Mouse (Mus musculus) forebrain, embryonic 13.5 days (tissue): Measurements from ENCODE around the gene Ulk1. TPM values are rescaled to one million over a fixed set of nuclear protein-coding genes. Genes with fewer than 3 reads are reported as not detected.
A peak's percentile ranks its signal among the peaks of the same experiment; 100 is the strongest.
"Not testable (repeated sequence)": the region's sequence is repeated elsewhere in the genome, so short reads cannot be mapped to it uniquely, and the experiment has no call there.

ENCODE experiments used
- ATAC-seq: fragments of 200-750 bp; cut with Nextera tagmentation; 2 replicates; pipeline ENCODE4 v1.8.0; 2017
- H3K27ac ChIP-seq: fragments of 300-500 bp; sonication (generic); 2 replicates; pipeline ENCODE4 v1.5.1; 2015; ENCODE audit warnings: inconsistent platforms, mild to moderate bottlenecking, moderate library complexity
- H3K27me3 ChIP-seq: fragments of 300-500 bp; sonication (generic); 2 replicates; pipeline ENCODE4 v1.6.1; 2015; ENCODE audit warnings: mild to moderate bottlenecking, inconsistent platforms
- H3K36me3 ChIP-seq: fragments of 300-500 bp; sonication (generic); 2 replicates; pipeline ENCODE4 v1.6.1; 2015; ENCODE audit warnings: mild to moderate bottlenecking, inconsistent platforms; ENCODE audit not compliant: poor library complexity, severe bottlenecking
- H3K4me1 ChIP-seq: fragments of 300-500 bp; sonication (generic); 2 replicates; pipeline ENCODE4 v1.6.1; 2015; ENCODE audit warnings: inconsistent platforms
- H3K4me2 ChIP-seq: fragments of 300-500 bp; sonication (generic); 2 replicates; pipeline ENCODE4 v1.6.1; 2015; ENCODE audit warnings: inconsistent platforms, mild to moderate bottlenecking, moderate library complexity
- H3K4me3 ChIP-seq: fragments of 300-500 bp; sonication (generic); 2 replicates; pipeline ENCODE4 v1.5.1; 2015; ENCODE audit warnings: mild to moderate bottlenecking, inconsistent platforms
- H3K9ac ChIP-seq: fragments of 300-500 bp; sonication (generic); 2 replicates; pipeline ENCODE4 v1.6.1; 2015; ENCODE audit warnings: mild to moderate bottlenecking, inconsistent platforms
- H3K9me3 ChIP-seq: fragments of 300-500 bp; sonication (generic); replicated peaks from 2 replicates; pipeline ENCODE4 v1.6.1; 2016; ENCODE audit warnings: inconsistent platforms
- WGBS: fragments of 180-500 bp; shearing (Covaris S2); methylation state at CpG from one replicate; pipeline ENCODE4 v1.1.7; 2015; 5-methylcytosine and 5-hydroxymethylcytosine counted together
- polyA plus RNA-seq: library from polyadenylated mRNA; unstranded; fragments of >200 nt; fragmentation: Nextera tagmentation; extraction: Ambion mirVana; gene quantifications from 2 replicates; pipeline ENCODE4 v1.2.1, GENCODE M21; 2015

Gene Ulk1
- polyA plus RNA-seq, 1 experiment from 2014 or later, result 32.4 TPM

DNA sequence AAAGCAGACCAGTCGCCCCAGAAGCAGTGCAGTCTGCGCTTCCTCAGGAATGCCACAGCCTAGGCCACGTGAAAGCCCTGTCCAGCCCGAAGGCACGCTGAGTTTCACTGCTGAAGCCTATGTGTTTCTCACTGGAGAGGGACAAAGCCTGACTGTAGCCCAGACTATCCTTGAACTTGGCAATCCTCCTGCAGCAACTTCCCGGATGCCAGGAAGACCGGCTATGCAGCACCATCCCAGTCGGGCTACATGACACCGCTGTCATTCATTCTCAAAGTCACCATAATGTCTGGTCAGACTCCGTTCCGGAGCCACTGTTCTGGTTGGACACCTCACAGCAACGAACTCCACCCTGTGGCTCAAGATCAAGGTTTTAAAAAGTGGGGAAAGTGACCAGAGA lies 31.6 kb downstream of the Ulk1 start:
- Histone ChIP-seq H3K36me3 (peaks cover 51% of the 10 kb centered on the region), H3K4me2 (no peak overlapping the region), H3K4me3 (no peak overlapping the region), H3K27ac (no peak overlapping the region), H3K9ac (no peak overlapping the region; the same call in 1 of the 2 replicates), H3K27me3 (no peaks in the 10 kb centered on the region), H3K9me3 (no peaks in the 10 kb centered on the region), H3K4me1 (peaks cover 23% of the 10 kb centered on the region)
- no peak for ATAC-seq
- 89% methylated on average over 12 of the region's 12 CpGs for WGBS

- no peak overlapping the region for H3K9ac ChIP-seq
- no peak overlapping the region for H3K4me2 ChIP-seq
- peaks cover 52% of the 10 kb centered on the region for H3K36me3 ChIP-seq
- peaks cover 22% of the 10 kb centered on the region for H3K4me1 ChIP-seq
- no peaks in the 10 kb centered on the region for H3K9me3 ChIP-seq
- no peaks in the 10 kb centered on the region for H3K27me3 ChIP-seq
- H3K4me3 ChIP-seq, result no peak overlapping the region
- 91% methylated on average over 2 of the region's 2 CpGs for WGBS
- no peak for ATAC-seq
- H3K27ac ChIP-seq, result no peak overlapping the region
Observed at GRCm38 (mm10) chr5:110776141-110776540, 33.8 kb downstream of the Ulk1 start.

GRCm38 (mm10) chr5:110774511-110774910 lies 35.4 kb downstream of the Ulk1 start:
- WGBS, result 94% methylated on average over 11 of the region's 11 CpGs
- Histone ChIP-seq H3K9ac (no peak overlapping the region), H3K4me3 (no peak overlapping the region), H3K4me2 (no peak overlapping the region), H3K9me3 (no peaks in the 10 kb centered on the region), H3K27me3 (no peaks in the 10 kb centered on the region), H3K36me3 (peaks cover 52% of the 10 kb centered on the region), H3K27ac (no peak overlapping the region), H3K4me1 (peaks cover 10% of the 10 kb centered on the region)
- no peak for ATAC-seq

DNA sequence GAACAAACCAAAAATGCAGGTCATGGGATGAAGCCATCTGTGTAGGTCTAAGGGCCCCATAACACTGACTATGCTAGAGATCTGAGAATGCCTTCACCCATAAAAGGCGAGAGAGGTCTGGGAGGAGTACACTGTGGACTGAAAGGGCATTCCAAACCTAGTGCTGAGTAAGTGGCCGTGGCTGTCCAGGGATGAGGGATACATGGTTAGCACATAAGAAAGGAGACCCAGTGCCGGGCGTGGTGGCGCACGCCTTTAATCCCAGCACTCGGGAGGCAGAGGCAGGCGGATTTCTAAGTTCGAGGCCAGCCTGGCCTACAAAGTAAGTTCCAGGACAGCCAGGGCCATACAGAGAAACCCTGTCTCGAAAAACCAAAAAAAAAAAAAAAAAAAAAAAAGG lies 37.0 kb downstream of the Ulk1 start:
- H3K4me3 ChIP-seq, H3K9me3 ChIP-seq, ATAC-seq, H3K27ac ChIP-seq, H3K9ac ChIP-seq, H3K27me3 ChIP-seq, H3K4me2 ChIP-seq: not testable (repeated sequence)
- 91% methylated on average over 9 of the region's 10 CpGs for WGBS
- Histone ChIP-seq H3K4me1 (peaks cover 16% of the 10 kb centered on the region), H3K36me3 (peaks cover 48% of the 10 kb centered on the region)

GRCm38 (mm10) chr5:110770448-110771158 lies 39.3 kb downstream of the Ulk1 start, which contains the start of gene Ep400:
Gene Ep400, minus strand, starts transcription at chr5:110770717.
- peak; percentile 97 for ATAC-seq
- Histone ChIP-seq H3K9me3 (no peaks in the 10 kb centered on the region), H3K27ac (peak within 1 kb of the TSS; percentile 95), H3K4me3 (peak within 1 kb of the TSS; percentile 93), H3K4me1 (peaks cover 23% of the 10 kb centered on the region), H3K9ac (peak within 1 kb of the TSS; percentile 89), H3K36me3 (peaks cover 25% of the 10 kb centered on the region), H3K27me3 (no peaks in the 10 kb centered on the region), H3K4me2 (peak within 1 kb of the TSS; percentile 70)
- WGBS, result under 1% methylated on average over 83 of the region's 83 CpGs

GRCm38 (mm10) chr5:110770031-110770445 lies 39.9 kb downstream of the Ulk1 start:
- ATAC-seq, result no peak
- peaks cover 19% of the 10 kb centered on the region for H3K36me3 ChIP-seq
- 0% methylated on average over 49 of the region's 58 CpGs for WGBS

DNA sequence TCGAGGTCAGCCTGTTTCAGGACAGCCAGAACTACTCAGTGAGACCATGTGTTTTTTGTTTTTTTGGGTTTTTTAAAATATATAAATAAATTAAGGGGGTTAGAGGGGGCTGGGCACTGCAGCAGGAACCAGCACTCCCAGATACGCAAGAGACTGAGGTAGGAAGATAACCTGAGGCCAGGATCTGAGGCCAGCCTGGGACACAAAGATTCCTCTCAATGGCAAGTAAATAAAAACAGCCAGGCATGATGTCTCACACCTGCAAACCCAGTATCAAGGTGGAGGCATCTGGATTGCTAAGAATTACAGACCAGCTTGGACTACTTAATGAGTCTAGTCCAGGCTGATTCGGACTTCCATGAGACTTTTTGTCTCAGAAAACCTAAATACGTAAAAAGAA lies 40.6 kb downstream of the Ulk1 start:
- H3K4me3 ChIP-seq, result peak overlapping the region; percentile 93
- no peak overlapping the region for H3K27ac ChIP-seq
- peak overlapping the region; percentile 70 for H3K4me2 ChIP-seq
- peak overlapping the region; percentile 89 for H3K9ac ChIP-seq
- H3K9me3 ChIP-seq, result no peaks in the 10 kb centered on the region
- 61% methylated on average over 4 of the region's 4 CpGs for WGBS
- ATAC-seq, result no peak
- H3K36me3 ChIP-seq, result peaks cover 11% of the 10 kb centered on the region
- peaks cover 23% of the 10 kb centered on the region for H3K4me1 ChIP-seq
- no peaks in the 10 kb centered on the region for H3K27me3 ChIP-seq

More at GRCm38 (mm10) chr5:110770031-110770445, 39.9 kb downstream of the Ulk1 start:
- Histone ChIP-seq H3K27me3 (no peaks in the 10 kb centered on the region), H3K9ac (peak overlapping the region; percentile 89), H3K9me3 (no peaks in the 10 kb centered on the region), H3K4me1 (peaks cover 23% of the 10 kb centered on the region), H3K27ac (peak overlapping the region; percentile 95), H3K4me3 (peak overlapping the region; percentile 93), H3K4me2 (peak overlapping the region; percentile 70)

- 93% methylated on average over 8 of the region's 8 CpGs for WGBS
- Histone ChIP-seq H3K27ac (no peak overlapping the region), H3K4me1 (peaks cover 16% of the 10 kb centered on the region), H3K27me3 (no peaks in the 10 kb centered on the region), H3K36me3 (no peaks in the 10 kb centered on the region), H3K4me2 (no peak overlapping the region), H3K9me3 (no peaks in the 10 kb centered on the region), H3K4me3 (no peak overlapping the region), H3K9ac (no peak overlapping the region)
- no peak for ATAC-seq
Observed at GRCm38 (mm10) chr5:110763890-110764289, 46.0 kb downstream of the Ulk1 start.

DNA sequence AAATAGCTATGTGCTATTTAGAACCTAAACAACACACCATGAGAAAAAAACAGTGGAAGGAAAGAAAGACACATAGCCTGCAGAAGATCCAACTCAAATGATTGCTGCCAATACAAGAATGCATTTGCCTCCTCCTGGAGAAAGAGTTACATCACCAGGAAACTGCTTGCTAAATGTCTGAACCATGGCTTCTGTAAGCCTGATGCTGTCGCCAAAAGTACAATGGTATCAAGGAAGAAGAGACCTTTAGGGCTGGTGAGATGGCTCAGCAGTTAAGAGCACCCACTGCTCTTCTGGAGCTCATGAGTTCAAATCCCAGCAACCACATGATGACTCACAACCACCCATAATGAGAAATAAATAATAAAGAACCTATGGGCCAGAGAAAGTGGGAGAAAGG lies 64.9 kb downstream of the Ulk1 start:
- ATAC-seq, result no peak
- no peak overlapping the region for H3K4me2 ChIP-seq
- WGBS, result 86% methylated on average over 1 of the region's 1 CpGs
- peaks cover 12% of the 10 kb centered on the region for H3K36me3 ChIP-seq
- H3K4me3 ChIP-seq, result no peak overlapping the region
- H3K4me1 ChIP-seq, result no peaks in the 10 kb centered on the region
- H3K27me3 ChIP-seq, result no peaks in the 10 kb centered on the region
- H3K9ac ChIP-seq, result no peak overlapping the region
- H3K27ac ChIP-seq, result no peak overlapping the region
- H3K9me3 ChIP-seq, result no peaks in the 10 kb centered on the region

DNA sequence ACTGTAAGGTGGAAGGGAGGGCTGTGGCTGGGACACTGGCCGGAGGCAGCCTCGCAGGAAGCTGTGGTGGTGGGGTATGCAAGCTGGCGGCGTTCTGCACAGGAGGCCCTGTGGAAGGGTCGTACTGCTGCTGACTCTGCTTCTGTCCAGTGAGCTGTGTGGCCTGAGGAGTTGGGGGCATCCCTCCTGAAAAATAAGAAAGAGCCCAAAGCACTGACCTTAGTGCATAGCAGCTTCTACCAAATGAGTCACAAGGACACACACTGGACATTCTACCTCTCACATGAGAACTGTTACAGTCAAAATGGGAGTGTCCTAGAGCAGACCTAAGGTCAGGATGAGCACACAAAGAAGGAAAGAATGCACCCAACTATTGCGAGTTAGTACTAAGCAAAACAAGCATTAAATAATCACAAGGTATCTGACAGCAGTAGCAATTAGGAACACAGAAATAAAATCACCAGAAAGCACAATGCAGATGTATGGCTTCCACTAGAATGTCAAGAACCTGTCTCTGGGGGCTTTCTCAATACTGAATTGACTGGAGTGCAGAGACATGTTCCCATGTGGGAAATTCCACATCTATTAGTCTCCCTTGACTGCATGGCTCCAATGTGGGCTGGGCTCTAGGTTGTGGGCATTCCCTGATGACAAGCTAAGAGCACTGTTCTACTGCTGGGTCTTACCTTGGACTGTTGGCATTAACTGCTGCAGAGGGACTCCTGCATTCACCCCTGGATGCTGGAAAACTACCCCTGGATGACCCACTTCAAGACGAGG lies 70.2 kb downstream of the Ulk1 start:
- H3K9ac ChIP-seq, result no peak overlapping the region
- no peaks in the 10 kb centered on the region for H3K4me1 ChIP-seq
- no peaks in the 10 kb centered on the region for H3K9me3 ChIP-seq
- H3K36me3 ChIP-seq, result peaks cover 54% of the 10 kb centered on the region
- ATAC-seq, result no peak
- no peaks in the 10 kb centered on the region for H3K27me3 ChIP-seq
- no peak overlapping the region for H3K4me2 ChIP-seq
- no peak overlapping the region for H3K4me3 ChIP-seq
- no peak overlapping the region for H3K27ac ChIP-seq
- 92% methylated on average over 7 of the region's 7 CpGs for WGBS

DNA sequence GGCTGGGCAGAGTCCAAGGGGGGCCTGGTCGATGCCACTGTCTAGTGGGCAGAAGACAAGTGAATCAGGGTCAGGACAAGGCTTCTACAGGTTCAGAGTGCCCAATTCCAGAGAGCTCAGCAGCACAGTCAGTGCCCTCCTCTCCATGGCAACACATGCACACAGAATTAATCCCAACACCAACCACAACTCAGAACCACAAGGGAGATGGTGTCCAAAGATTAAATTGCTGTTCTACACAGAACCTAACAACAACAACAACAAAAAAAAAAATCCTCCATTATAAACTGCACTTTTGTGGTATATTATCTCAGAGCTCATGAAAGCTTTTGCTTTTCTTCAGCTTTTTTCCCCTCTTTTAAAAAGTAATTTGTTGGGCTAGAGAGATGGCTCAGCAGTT lies 74.3 kb downstream of the Ulk1 start:
- peaks cover 81% of the 10 kb centered on the region for H3K36me3 ChIP-seq
- H3K27me3 ChIP-seq, result no peaks in the 10 kb centered on the region
- H3K4me3 ChIP-seq, result no peak overlapping the region
- no peak overlapping the region for H3K27ac ChIP-seq
- H3K9ac ChIP-seq, result no peak overlapping the region
- ATAC-seq, result no peak
- no peak overlapping the region for H3K4me2 ChIP-seq
- no peaks in the 10 kb centered on the region for H3K9me3 ChIP-seq
- WGBS, result 94% methylated on average over 1 of the region's 1 CpGs
- H3K4me1 ChIP-seq, result no peaks in the 10 kb centered on the region
